Mouse (Mus musculus) embryonic fibroblast, embryonic 13.5 days (primary cell): ENCODE data around the gene Foxk1. TPM values are rescaled to one million over a fixed set of nuclear protein-coding genes. Genes with fewer than 3 reads are reported as not detected.

ENCODE experiments used
- H3K27ac ChIP-seq: 2 replicates; pipeline ENCODE4 v1.5.1; 2012; ENCODE audit warnings: low read length, control low read depth, inconsistent platforms; ENCODE audit not compliant: insufficient read depth
- H3K4me1 ChIP-seq: 2 replicates; pipeline ENCODE4 v1.6.1; 2011; ENCODE audit warnings: low read length; ENCODE audit not compliant: control insufficient read depth, insufficient read depth
- H3K4me3 ChIP-seq: 2 replicates; pipeline ENCODE4 v1.5.1; 2011; ENCODE audit warnings: mild to moderate bottlenecking, control low read depth, low read length; ENCODE audit not compliant: insufficient read depth
- CTCF ChIP-seq: IDR thresholded peaks from 2 replicates; pipeline ENCODE4 v1.5.1; 2011; ENCODE audit warnings: mild to moderate bottlenecking, control low read depth, low read length, moderate library complexity, borderline replicate concordance; ENCODE audit not compliant: insufficient read depth
- POLR2A ChIP-seq: IDR thresholded peaks from 2 replicates; pipeline ENCODE4 v1.6.1; 2011; ENCODE audit warnings: low read depth, mild to moderate bottlenecking, control low read depth, low read length, moderate library complexity
- polyA plus RNA-seq: library from polyadenylated mRNA; stranded (reverse); fragments of >200 nt; gene quantifications from 2 replicates; pipeline ENCODE4 v1.2.4, GENCODE M21; 2011; ENCODE audit warnings: low read depth; ENCODE audit not compliant: missing spikeins, insufficient read length

The Foxk1 gene
- polyA plus RNA-seq, 1 experiment, result 38.3 TPM

GRCm38 (mm10) chr5:142468375-142468774 lies 67.1 kb downstream of the Foxk1 start:
- Histone ChIP-seq H3K27ac (no peak overlapping the region), H3K4me3 (no peak overlapping the region), H3K4me1 (peaks cover 4% of the 10 kb centered on the region)
- TF ChIP-seq CTCF, result no peak
- no peak for TF ChIP-seq POLR2A

GRCm38 (mm10) chr5:142469796-142470195 lies 68.5 kb downstream of the Foxk1 start:
- H3K4me1 ChIP-seq, result peaks cover 2% of the 10 kb centered on the region
- TF ChIP-seq CTCF (no peak), POLR2A (no peak)
- H3K27ac ChIP-seq, result no peak overlapping the region
- no peak overlapping the region for H3K4me3 ChIP-seq

GRCm38 (mm10) chr5:142473696-142474095 lies 72.4 kb downstream of the Foxk1 start:
- Histone ChIP-seq H3K4me3 (no peak overlapping the region), H3K27ac (no peak overlapping the region), H3K4me1 (peaks cover 3% of the 10 kb centered on the region)
- no peak for TF ChIP-seq POLR2A
- TF ChIP-seq CTCF, result no peak

GRCm38 (mm10) chr5:142475669-142476068 lies 74.4 kb downstream of the Foxk1 start:
- H3K27ac ChIP-seq, result no peak overlapping the region

GRCm38 (mm10) chr5:142477346-142477745 lies 76.0 kb downstream of the Foxk1 start:
- Histone ChIP-seq H3K27ac (no peak overlapping the region), H3K4me1 (peaks cover 3% of the 10 kb centered on the region), H3K4me3 (no peak overlapping the region)
- no peak for TF ChIP-seq POLR2A

More at GRCm38 (mm10) chr5:142475669-142476068, 74.4 kb downstream of the Foxk1 start:
- Histone ChIP-seq H3K4me3 (no peak overlapping the region), H3K4me1 (peaks cover 3% of the 10 kb centered on the region)
- TF ChIP-seq POLR2A (no peak), CTCF (no peak)

GRCm38 (mm10) chr5:142477866-142478615 lies 76.7 kb downstream of the Foxk1 start:
- peaks cover 3% of the 10 kb centered on the region for H3K4me1 ChIP-seq
- TF ChIP-seq CTCF (no peak), POLR2A (no peak)
- no peak overlapping the region for H3K4me3 ChIP-seq
- no peak overlapping the region for H3K27ac ChIP-seq

GRCm38 (mm10) chr5:142478829-142479435 lies 77.6 kb downstream of the Foxk1 start:
- H3K27ac ChIP-seq, result no peak overlapping the region
- peaks cover 3% of the 10 kb centered on the region for H3K4me1 ChIP-seq
- TF ChIP-seq CTCF (peak; percentile 93), POLR2A (no peak)
- no peak overlapping the region for H3K4me3 ChIP-seq

GRCm38 (mm10) chr5:142482512-142482911 lies 81.2 kb downstream of the Foxk1 start:
- peak; percentile 54; the same call in 1 of the 2 replicates for TF ChIP-seq CTCF
- TF ChIP-seq POLR2A, result no peak
- Histone ChIP-seq H3K4me3 (no peak overlapping the region), H3K4me1 (no peaks in the 10 kb centered on the region), H3K27ac (no peak overlapping the region)

GRCm38 (mm10) chr5:142483581-142483980 lies 82.3 kb downstream of the Foxk1 start:
- Histone ChIP-seq H3K4me3 (no peak overlapping the region), H3K27ac (no peak overlapping the region), H3K4me1 (no peaks in the 10 kb centered on the region)
- TF ChIP-seq POLR2A, result no peak
- TF ChIP-seq CTCF, result no peak

GRCm38 (mm10) chr5:142486654-142487053 lies 85.4 kb downstream of the Foxk1 start:
- Histone ChIP-seq H3K27ac (no peak overlapping the region), H3K4me1 (no peaks in the 10 kb centered on the region)
- no peak for TF ChIP-seq CTCF
- TF ChIP-seq POLR2A, result no peak

More at GRCm38 (mm10) chr5:142486654-142487053, 85.4 kb downstream of the Foxk1 start:
- no peak overlapping the region for H3K4me3 ChIP-seq
